Mouse (Mus musculus): ENCODE results near the gene Stk40. TPM values are rescaled to one million over a fixed set of nuclear protein-coding genes. Genes with fewer than 3 reads are reported as not detected.

Gene Stk40
- polyA plus RNA-seq, 1 experiment, result 34.1 TPM

- Histone ChIP-seq H3K4me3 (ENCODE audit: insufficient read depth, low read length) (no peak overlapping the region), H3K27ac (ENCODE audit: insufficient read depth, low read length) (peak overlapping the region; percentile 34; the same call in 1 of the 2 replicates), H3K4me1 (ENCODE audit: control insufficient read depth, insufficient read depth, low read length) (peaks cover 36% of the 10 kb centered on the region)
- TF ChIP-seq POLR2A (IDR thresholded peaks at IDR 0.05; ENCODE audit: low read depth, low read length), result no peak
- TF ChIP-seq CTCF (IDR thresholded peaks at IDR 0.05; ENCODE audit: borderline replicate concordance, insufficient read depth, low read length), result no peak
These were observed 4.4 kb downstream of the Stk40 start for GRCm38 (mm10) chr4:126108061-126108740.

DNA sequence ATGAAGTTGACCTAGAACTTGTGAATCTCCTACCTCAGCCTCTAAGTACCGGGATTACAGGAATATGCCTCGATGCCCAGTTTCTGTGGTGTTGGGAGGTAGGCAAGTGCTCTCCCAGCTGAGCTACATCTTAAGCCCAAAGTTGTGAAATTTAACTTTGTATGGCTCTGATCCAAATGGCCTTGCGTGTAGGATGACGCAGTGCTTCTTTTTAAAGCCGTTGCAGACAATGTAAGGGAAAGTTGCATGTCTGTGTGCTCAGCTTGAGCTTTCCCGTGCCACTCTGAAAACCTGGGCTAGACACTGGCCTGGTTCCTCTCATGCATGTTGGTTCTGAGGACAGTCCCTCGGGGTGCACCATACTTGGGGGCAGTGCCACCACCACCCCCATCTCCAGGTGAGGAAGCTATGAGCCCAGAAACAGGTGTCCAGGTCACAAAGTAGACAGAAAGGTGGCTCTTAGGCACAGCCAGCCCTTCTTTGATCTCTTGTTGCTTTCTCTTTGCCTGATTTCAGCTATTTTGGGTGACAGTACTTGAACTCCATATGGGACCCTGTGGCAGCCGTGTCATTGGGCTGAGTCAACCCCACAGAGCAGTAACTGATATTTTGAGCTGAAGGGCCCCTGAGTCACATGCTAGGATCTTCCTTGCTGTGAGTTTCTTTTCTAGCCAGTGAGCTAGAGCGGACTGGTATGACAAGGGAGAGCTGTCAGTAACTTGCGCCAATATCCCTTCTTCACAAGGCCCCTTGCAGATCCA lies 6.0 kb downstream of the Stk40 start:
- Histone ChIP-seq H3K4me3 (ENCODE audit: insufficient read depth, low read length) (no peak overlapping the region), H3K4me1 (ENCODE audit: control insufficient read depth, insufficient read depth, low read length) (peaks cover 47% of the 10 kb centered on the region), H3K27ac (ENCODE audit: insufficient read depth, low read length) (peak overlapping the region; percentile 90)
- no peak for TF ChIP-seq CTCF (IDR thresholded peaks at IDR 0.05; ENCODE audit: borderline replicate concordance, insufficient read depth, low read length)
- TF ChIP-seq POLR2A (IDR thresholded peaks at IDR 0.05; ENCODE audit: low read depth, low read length), result no peak

DNA sequence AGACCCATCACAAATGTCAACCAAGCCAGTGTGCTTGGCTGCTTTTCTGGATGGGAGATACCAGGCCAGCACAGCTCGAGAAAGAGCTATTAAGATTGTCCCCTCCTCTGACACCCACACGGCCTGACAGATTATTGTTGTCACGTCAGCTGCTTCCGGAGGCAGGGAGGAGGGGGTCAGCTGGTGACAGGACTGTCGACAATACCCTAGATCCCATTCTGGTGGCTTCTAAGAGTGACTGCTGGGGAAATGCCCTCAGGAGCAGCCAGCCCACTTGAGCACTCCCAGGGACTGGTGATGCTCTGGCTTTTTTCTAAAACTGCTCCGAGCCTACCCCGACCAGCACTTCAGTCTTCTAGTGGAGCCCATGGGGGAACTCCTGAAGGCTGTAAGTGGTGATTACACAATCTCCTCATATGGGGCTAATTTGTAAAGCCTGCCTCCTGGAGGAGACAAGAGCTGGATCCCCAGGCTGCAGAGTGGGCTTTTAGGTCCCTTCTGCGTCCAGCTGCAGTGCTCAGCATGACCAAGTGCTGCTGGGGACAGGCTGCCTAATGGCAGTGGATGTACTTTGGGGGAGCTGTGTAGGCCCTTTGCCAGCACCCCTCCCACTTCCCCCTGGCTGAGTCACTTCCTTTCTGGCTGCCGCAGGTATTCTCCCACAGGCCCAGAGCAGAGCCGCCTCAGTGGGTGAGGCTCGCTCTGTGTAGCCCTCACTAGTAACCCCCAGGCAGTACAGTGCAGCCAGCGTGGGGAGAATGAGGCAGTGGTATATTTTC lies 6.8 kb downstream of the Stk40 start:
- no peak overlapping the region for H3K4me3 ChIP-seq (ENCODE audit: insufficient read depth, low read length)
- TF ChIP-seq POLR2A (IDR thresholded peaks at IDR 0.05; ENCODE audit: low read depth, low read length) (peak; percentile 61), CTCF (IDR thresholded peaks at IDR 0.05; ENCODE audit: borderline replicate concordance, insufficient read depth, low read length) (no peak)

GRCm38 (mm10) chr4:126111153-126111549 lies 7.4 kb downstream of the Stk40 start:
- Histone ChIP-seq H3K4me3 (ENCODE audit: insufficient read depth, low read length) (no peak overlapping the region), H3K4me1 (ENCODE audit: control insufficient read depth, insufficient read depth, low read length) (peaks cover 44% of the 10 kb centered on the region)
- TF ChIP-seq CTCF (IDR thresholded peaks at IDR 0.05; ENCODE audit: borderline replicate concordance, insufficient read depth, low read length), result no peak

More for the DNA sequence above, 6.8 kb downstream of the Stk40 start:
- Histone ChIP-seq H3K27ac (ENCODE audit: insufficient read depth, low read length) (peak overlapping the region; percentile 90), H3K4me1 (ENCODE audit: control insufficient read depth, insufficient read depth, low read length) (peaks cover 47% of the 10 kb centered on the region)

GRCm38 (mm10) chr4:126113243-126113642 lies 9.5 kb downstream of the Stk40 start:
- Histone ChIP-seq H3K27ac (ENCODE audit: insufficient read depth, low read length) (peak overlapping the region; percentile 3; the same call in 1 of the 2 replicates), H3K4me1 (ENCODE audit: control insufficient read depth, insufficient read depth, low read length) (peaks cover 41% of the 10 kb centered on the region), H3K4me3 (ENCODE audit: insufficient read depth, low read length) (no peak overlapping the region)
- TF ChIP-seq CTCF (IDR thresholded peaks at IDR 0.05; ENCODE audit: borderline replicate concordance, insufficient read depth, low read length) (no peak), POLR2A (IDR thresholded peaks at IDR 0.05; ENCODE audit: low read depth, low read length) (no peak)

More at GRCm38 (mm10) chr4:126111153-126111549, 7.4 kb downstream of the Stk40 start:
- peak overlapping the region; percentile 90 for H3K27ac ChIP-seq (ENCODE audit: insufficient read depth, low read length)

GRCm38 (mm10) chr4:126113943-126114342 lies 10.2 kb downstream of the Stk40 start:
- peak; percentile 68; the same call in 1 of the 2 replicates for TF ChIP-seq CTCF (IDR thresholded peaks at IDR 0.05; ENCODE audit: borderline replicate concordance, insufficient read depth, low read length)
- no peak for TF ChIP-seq POLR2A (IDR thresholded peaks at IDR 0.05; ENCODE audit: low read depth, low read length)
- Histone ChIP-seq H3K4me3 (ENCODE audit: insufficient read depth, low read length) (no peak overlapping the region), H3K27ac (ENCODE audit: insufficient read depth, low read length) (no peak overlapping the region)

DNA sequence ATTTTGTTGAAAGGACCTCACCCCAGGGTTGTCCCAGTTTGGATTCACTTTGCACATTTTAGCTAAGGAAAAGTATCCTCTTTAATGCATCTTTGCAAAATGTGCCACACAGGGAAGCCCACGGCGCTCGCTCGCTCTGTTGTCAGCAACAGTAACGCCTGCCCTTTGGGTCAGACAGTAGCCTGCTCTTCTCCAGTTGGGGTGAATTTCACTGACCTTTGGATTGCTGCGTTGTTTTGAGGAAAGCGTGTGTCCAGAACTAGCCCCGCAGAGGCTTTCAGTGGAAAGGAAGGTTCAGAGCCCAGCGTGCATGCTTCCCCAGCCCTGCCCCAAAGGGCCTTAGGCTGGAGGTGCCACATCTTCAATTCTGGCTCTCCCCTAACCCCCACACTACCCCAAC lies 11.7 kb downstream of the Stk40 start:
- H3K4me3 ChIP-seq (ENCODE audit: insufficient read depth, low read length), result no peak overlapping the region
- TF ChIP-seq POLR2A (IDR thresholded peaks at IDR 0.05; ENCODE audit: low read depth, low read length), result no peak
- no peak for TF ChIP-seq CTCF (IDR thresholded peaks at IDR 0.05; ENCODE audit: borderline replicate concordance, insufficient read depth, low read length)
- peaks cover 24% of the 10 kb centered on the region for H3K4me1 ChIP-seq (ENCODE audit: control insufficient read depth, insufficient read depth, low read length)
- no peak overlapping the region for H3K27ac ChIP-seq (ENCODE audit: insufficient read depth, low read length)

More at GRCm38 (mm10) chr4:126113943-126114342, 10.2 kb downstream of the Stk40 start:
- peaks cover 36% of the 10 kb centered on the region for H3K4me1 ChIP-seq (ENCODE audit: control insufficient read depth, insufficient read depth, low read length)

- Histone ChIP-seq H3K27ac (ENCODE audit: insufficient read depth, low read length) (no peak overlapping the region), H3K4me1 (ENCODE audit: control insufficient read depth, insufficient read depth, low read length) (peaks cover 22% of the 10 kb centered on the region), H3K4me3 (ENCODE audit: insufficient read depth, low read length) (no peak overlapping the region)
- TF ChIP-seq CTCF (IDR thresholded peaks at IDR 0.05; ENCODE audit: borderline replicate concordance, insufficient read depth, low read length), result no peak
- TF ChIP-seq POLR2A (IDR thresholded peaks at IDR 0.05; ENCODE audit: low read depth, low read length), result no peak
These were observed 12.2 kb downstream of the Stk40 start for GRCm38 (mm10) chr4:126115871-126116521.

DNA sequence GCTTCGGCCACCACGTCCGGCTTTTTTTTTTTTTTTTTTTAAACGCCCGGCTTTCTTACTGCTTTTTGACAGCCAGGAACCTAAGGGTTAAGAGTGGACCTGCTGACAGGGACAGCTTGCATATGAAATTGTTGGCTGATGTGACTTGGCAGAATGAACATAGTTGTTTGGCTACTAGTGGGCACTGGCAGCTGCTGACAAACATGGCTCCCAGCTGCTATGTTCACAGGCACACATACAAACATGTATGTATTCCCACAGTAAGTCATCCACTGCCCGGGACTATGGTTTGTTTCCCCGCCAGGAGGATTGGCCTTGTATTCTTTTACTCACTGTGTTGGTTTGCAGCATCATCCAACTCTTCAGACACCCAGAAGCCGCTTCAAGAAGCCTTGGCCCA lies 13.4 kb downstream of the Stk40 start:
- H3K4me3 ChIP-seq (ENCODE audit: insufficient read depth, low read length), result no peak overlapping the region
- H3K4me1 ChIP-seq (ENCODE audit: control insufficient read depth, insufficient read depth, low read length), result peaks cover 16% of the 10 kb centered on the region
- no peak overlapping the region for H3K27ac ChIP-seq (ENCODE audit: insufficient read depth, low read length)
- TF ChIP-seq POLR2A (IDR thresholded peaks at IDR 0.05; ENCODE audit: low read depth, low read length) (no peak), CTCF (IDR thresholded peaks at IDR 0.05; ENCODE audit: borderline replicate concordance, insufficient read depth, low read length) (no peak)
